ENCODE assay signal across 10 mouse cellular contexts in the genomic region with DNA sequence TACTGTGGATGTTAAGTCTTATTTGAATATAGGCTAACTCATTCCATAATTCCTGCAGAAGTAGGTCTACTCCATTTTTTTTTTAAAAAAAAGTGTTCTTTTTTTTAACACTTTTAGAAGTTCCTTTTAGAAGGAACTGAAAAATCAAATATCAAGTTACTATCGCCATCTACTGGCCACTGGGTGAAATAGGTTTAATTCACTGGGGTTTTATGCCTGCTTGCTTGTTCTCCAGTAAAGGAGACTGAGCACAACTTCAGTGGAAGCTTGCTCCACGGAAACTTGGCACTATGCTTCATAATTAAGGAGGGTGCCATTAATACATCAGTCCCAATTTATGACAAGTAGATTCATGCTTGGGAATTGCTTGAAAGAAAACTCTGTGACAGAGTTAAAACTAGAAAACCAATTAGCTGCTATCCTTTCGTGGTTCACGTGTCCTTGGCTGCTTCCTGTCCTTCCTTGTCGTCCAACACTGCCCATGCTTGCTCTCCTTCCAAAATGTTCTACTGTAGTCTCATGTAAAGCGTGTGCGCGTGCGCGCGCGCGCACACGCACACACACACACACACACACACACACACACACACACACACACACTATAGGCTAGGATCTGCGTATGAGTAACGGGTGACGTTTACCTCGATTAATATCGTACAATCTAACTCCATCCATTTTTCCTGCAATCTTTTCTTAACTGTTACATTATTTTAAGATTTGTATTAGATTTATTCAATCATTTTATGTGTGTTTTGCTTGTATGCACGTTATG. TPM values are rescaled to one million over a fixed set of nuclear protein-coding genes. Genes with fewer than 3 reads are reported as not detected.
DNase-seq lines count a peak whose midpoint lies in the region; ATAC-seq and TF ChIP-seq lines count a peak whose summit lies in the region.
"Had no signal": no experiment of that assay in that cellular context is flagged by ENCODE, and none has a peak within 500 bp of the region (broad histone marks: within the 10 kb centered on the region; RNA-seq: fewer than 3 reads in every experiment).

No protein-coding gene starts in this region.

- H3K4me1 ChIP-seq in ES-E14 (ENCODE audit: control insufficient read depth in 2 of 2, insufficient read depth in 2 of 2, low read length in 2 of 2, poor library complexity in 1 of 2), result no peaks in the 10 kb centered on the region
- H3K4me1 ChIP-seq: embryonic facial prominence, embryonic 13.5 days had no signal

- no peak overlapping the region for H3K4me3 ChIP-seq in layer of hippocampus, adult 2 months
- no peak overlapping the region for H3K4me3 ChIP-seq in ES-E14 (ENCODE audit: insufficient read depth in 1 of 2, low read depth in 1 of 2, low read length in 2 of 2, poor library complexity in 1 of 2, severe bottlenecking in 1 of 2)
- H3K4me3 ChIP-seq: embryonic facial prominence, embryonic 13.5 days; limb, embryonic 15.5 days had no signal

- H3K36me3 ChIP-seq in ES-E14 (ENCODE audit: control insufficient read depth, insufficient read depth, low read length, poor library complexity, severe bottlenecking), result no peaks in the 10 kb centered on the region
- H3K36me3 ChIP-seq: embryonic facial prominence, embryonic 13.5 days; limb, embryonic 15.5 days had no signal

- peak; percentile 80 for ATAC-seq in megakaryocyte progenitor cell, adult 5-6 weeks (replicated peaks; ENCODE audit: poor library complexity)

- no peaks in the 10 kb centered on the region for H3K9me3 ChIP-seq in ES-E14 (ENCODE audit: control insufficient read depth, insufficient read depth, low read depth, low read length)
- H3K9me3 ChIP-seq: embryonic facial prominence, embryonic 13.5 days; limb, embryonic 15.5 days had no signal

- no peak overlapping the region for H3K9ac ChIP-seq in ES-E14 (ENCODE audit: insufficient read depth, low read depth, low read length, poor library complexity, severe bottlenecking)
- H3K9ac ChIP-seq: embryonic facial prominence, embryonic 13.5 days; limb, embryonic 15.5 days had no signal

- no peak overlapping the region for H3K27ac ChIP-seq in layer of hippocampus, adult 2 months
- H3K27ac ChIP-seq in ES-E14 (ENCODE audit: insufficient read depth, low read depth, low read length, poor library complexity, severe bottlenecking), result no peak overlapping the region
- H3K27ac ChIP-seq: embryonic facial prominence, embryonic 13.5 days; limb, embryonic 15.5 days had no signal

- in situ Hi-C loops in ES-E14 (cut with MboI; ENCODE audit: low sequenced_read_pairs in 2 of 2, unreplicated experiment in 2 of 2), result loop anchor here in 1 of 2 experiments (5.0 to 25.0 kb wide), 2 partner anchors 256 to 471 kb away; no protein-coding TSS in a partner anchor

- no peak for DNase-seq in layer of hippocampus, adult 2 months (ENCODE audit: low spot score in 2 of 2)
- no peak for DNase-seq in layer of hippocampus, postnatal 36 days
- no peak for DNase-seq in ES-E14 (ENCODE audit: low read depth, low spot score)
- DNase-seq in c-Kit-positive CD71-positive TER-119-positive erythroid progenitor cells, embryonic 14.5 days (ENCODE audit: low spot score), result peak; percentile 43
- no peak for DNase-seq in urinary bladder, postnatal 4 days (ENCODE audit: low spot score in 2 of 2)
- no peak for DNase-seq in left cerebral cortex, adult 11 months (ENCODE audit: low spot score)
- DNase-seq in frontal cortex, postnatal 10 days (ENCODE audit: low spot score in 2 of 2), result no peak

- peak; percentile 89 for TF ChIP-seq CTCF in layer of hippocampus, adult 2 months (conservative IDR thresholded peaks at IDR 0.05)

TF ChIP-seq in ES-E14, 5 proteins besides CTCF, POLR2A, EP300 and RAD21:
- no peak for TF ChIP-seq HCFC1 (IDR thresholded peaks at IDR 0.05; ENCODE audit: borderline replicate concordance, insufficient read depth, low read length)
- peak; percentile 64; the same call in 1 of the 2 replicates for TF ChIP-seq ZC3H11A (IDR thresholded peaks at IDR 0.05; ENCODE audit: borderline replicate concordance, low read depth, low read length)
- no peak for TF ChIP-seq CHD2 (IDR thresholded peaks at IDR 0.05; ENCODE audit: low read depth, low read length)
- TF ChIP-seq MAFK (IDR thresholded peaks at IDR 0.05; ENCODE audit: insufficient read depth, low read depth, low read length), result no peak
- TF ChIP-seq ZNF384 (IDR thresholded peaks at IDR 0.05; ENCODE audit: low read depth, low read length), result peak; percentile 45; the same call in 1 of the 2 replicates

RNA-seq across cellular contexts. Expression of a gene that starts 10.9 kb away (rescaled TPM):
- total RNA-seq in layer of hippocampus, adult 2 months (2021), result 10 to 100 TPM; 37.7 to 39.7 TPM
- 10 to 100 TPM; 40.6 to 41.7 TPM for total RNA-seq in layer of hippocampus, postnatal 36 days (2021)
- total RNA-seq in ES-E14 (2012; rRNA removed), result 1.4 and 2.6 TPM in 2 replicates
- 18.0 and 22.4 TPM in 2 replicates for total RNA-seq in megakaryocyte progenitor cell, adult 5-6 weeks (2015)
- 13.9 and 16.8 TPM in 2 replicates for total RNA-seq in megakaryocyte progenitor cell, adult 5-6 weeks (2017)
